Mouse (Mus musculus) heart, postnatal 0 days (tissue): ENCODE data around the gene Anapc7. TPM values are rescaled to one million over a fixed set of nuclear protein-coding genes. Genes with fewer than 3 reads are reported as not detected.

ENCODE experiments used
- ATAC-seq: fragments of 200-750 bp; cut with Nextera tagmentation; 2 replicates; pipeline ENCODE4 v1.8.0; 2017; ENCODE audit warnings: low read depth, moderate number of reproducible peaks, moderate library complexity; ENCODE audit not compliant: insufficient read depth
- DNase-seq: peaks from one replicate; pipeline ENCODE4 v3.0.0-alpha.2; 2016; ENCODE audit warnings: low spot score
- H3K27ac ChIP-seq: fragments of 300-500 bp; sonication (generic); 2 replicates; pipeline ENCODE4 v1.5.1; 2014; ENCODE audit warnings: low read depth, mild to moderate bottlenecking
- H3K27me3 ChIP-seq: fragments of 300-500 bp; sonication (generic); 2 replicates; pipeline ENCODE4 v1.6.1; 2014; ENCODE audit warnings: low read length, mixed read lengths; ENCODE audit not compliant: control insufficient read depth, insufficient read depth
- H3K36me3 ChIP-seq: fragments of 300-500 bp; sonication (generic); replicated peaks from 2 replicates; pipeline ENCODE4 v1.6.1; 2014; ENCODE audit warnings: low read length, mixed read lengths; ENCODE audit not compliant: control insufficient read depth, insufficient read depth
- H3K4me1 ChIP-seq: fragments of 300-500 bp; sonication (generic); 2 replicates; pipeline ENCODE4 v1.6.1; 2014; ENCODE audit warnings: antibody characterized with exemption; ENCODE audit not compliant: control insufficient read depth, insufficient read depth
- H3K4me2 ChIP-seq: fragments of 300-500 bp; sonication (generic); 2 replicates; pipeline ENCODE4 v1.6.1; 2014; ENCODE audit warnings: low read depth, mild to moderate bottlenecking, low read length, moderate library complexity
- H3K4me3 ChIP-seq: fragments of 300-500 bp; sonication (generic); 2 replicates; pipeline ENCODE4 v1.5.1; 2014; ENCODE audit warnings: low read depth, low read length
- H3K9ac ChIP-seq: fragments of 300-500 bp; sonication (generic); replicated peaks from 2 replicates; pipeline ENCODE4 v1.6.1; 2014; ENCODE audit warnings: low read depth, low read length, mixed read lengths
- H3K9me3 ChIP-seq: fragments of 300-500 bp; sonication (generic); replicated peaks from 2 replicates; pipeline ENCODE4 v1.6.1; 2016; ENCODE audit warnings: low read length; ENCODE audit not compliant: control insufficient read depth
- CTCF ChIP-seq: IDR thresholded peaks from 2 replicates; pipeline ENCODE4 v1.5.1; 2016; ENCODE audit warnings: antibody characterized with exemption, control low read depth, low read depth
- EP300 ChIP-seq: IDR thresholded peaks from 2 replicates; pipeline ENCODE4 v1.6.1; 2016; ENCODE audit warnings: antibody characterized with exemption, low read depth
- WGBS: fragments of 180-500 bp; shearing (Covaris S2); extraction: QIAGEN DNeasy Blood & Tissue Kit; methylation state at CpG from one replicate; pipeline ENCODE4 v1.1.7; 2014; 5-methylcytosine and 5-hydroxymethylcytosine counted together
- polyA plus RNA-seq: library from polyadenylated mRNA; unstranded; fragments of >200 nt; fragmentation: Nextera tagmentation; extraction: Ambion mirVana; gene quantifications from 2 replicates; pipeline ENCODE4 v1.2.1, GENCODE M21; 2015
- total RNA-seq: library from RNA; depleted of rRNA; stranded (reverse); fragments of >200 nt; gene quantifications from 2 replicates; pipeline ENCODE4 v1.2.3, GENCODE M21; 2014; ENCODE audit warnings: low replicate concordance

Anapc7 gene
- total and polyA plus RNA-seq, 2 experiments from 2014 or later: 30.1 to 36.9 TPM

- no peaks in the 10 kb centered on the region for H3K27me3 ChIP-seq
- H3K4me2 ChIP-seq: no peak overlapping the region
- DNase-seq (no peak), ATAC-seq (peak; percentile 25)
- peaks cover 46% of the 10 kb centered on the region for H3K36me3 ChIP-seq
- H3K4me3 ChIP-seq: no peak overlapping the region
- TF ChIP-seq EP300: no peak
- no peak for TF ChIP-seq CTCF
- WGBS: 54% methylated on average over 5 of the region's 5 CpGs
- H3K4me1 ChIP-seq: no peaks in the 10 kb centered on the region
- no peak overlapping the region for H3K9ac ChIP-seq
- no peaks in the 10 kb centered on the region for H3K9me3 ChIP-seq
- H3K27ac ChIP-seq: peak overlapping the region; percentile 77
Measured at GRCm38 (mm10) chr5:122451324-122451723, 29.8 kb downstream of the Anapc7 start.

- H3K9ac ChIP-seq: no peak overlapping the region
- no peak for TF ChIP-seq CTCF
- no peak for TF ChIP-seq EP300
- no peak overlapping the region for H3K4me3 ChIP-seq
- peak overlapping the region; percentile 77 for H3K27ac ChIP-seq
- H3K36me3 ChIP-seq: peaks cover 54% of the 10 kb centered on the region
- H3K9me3 ChIP-seq: no peaks in the 10 kb centered on the region
- WGBS: 65% methylated on average over 7 of the region's 7 CpGs
- DNase-seq (no peak), ATAC-seq (peak; percentile 15; the same call in 1 of the 2 replicates)
- H3K4me2 ChIP-seq: no peak overlapping the region
- H3K4me1 ChIP-seq: no peaks in the 10 kb centered on the region
- no peaks in the 10 kb centered on the region for H3K27me3 ChIP-seq
Measured at GRCm38 (mm10) chr5:122452194-122452593, 30.7 kb downstream of the Anapc7 start.

- DNase-seq (no peak), ATAC-seq (no peak)
- Histone ChIP-seq H3K27me3 (no peaks in the 10 kb centered on the region), H3K4me2 (no peak overlapping the region), H3K4me1 (no peaks in the 10 kb centered on the region), H3K9me3 (no peaks in the 10 kb centered on the region), H3K36me3 (peaks cover 64% of the 10 kb centered on the region), H3K27ac (peak overlapping the region; percentile 77), H3K4me3 (no peak overlapping the region), H3K9ac (no peak overlapping the region)
- TF ChIP-seq CTCF (no peak), EP300 (no peak; the same call in 1 of the 2 replicates)
- WGBS: 47% methylated on average over 6 of the region's 6 CpGs
Measured at GRCm38 (mm10) chr5:122453188-122453587, 31.7 kb downstream of the Anapc7 start.

- peaks cover 76% of the 10 kb centered on the region for H3K36me3 ChIP-seq
- ATAC-seq (no peak), DNase-seq (no peak)
- no peak overlapping the region for H3K4me3 ChIP-seq
- H3K4me1 ChIP-seq: no peaks in the 10 kb centered on the region
- no peak overlapping the region for H3K9ac ChIP-seq
- TF ChIP-seq CTCF (no peak), EP300 (no peak; the same call in 1 of the 2 replicates)
- no peak overlapping the region for H3K4me2 ChIP-seq
- H3K9me3 ChIP-seq: no peaks in the 10 kb centered on the region
- peak overlapping the region; percentile 28 for H3K27ac ChIP-seq
- 78% methylated on average over 4 of the region's 4 CpGs for WGBS
- no peaks in the 10 kb centered on the region for H3K27me3 ChIP-seq
Measured at GRCm38 (mm10) chr5:122454442-122454841, 32.9 kb downstream of the Anapc7 start.

- Histone ChIP-seq H3K4me3 (no peak overlapping the region), H3K9me3 (no peaks in the 10 kb centered on the region), H3K4me1 (no peaks in the 10 kb centered on the region), H3K9ac (no peak overlapping the region), H3K27ac (peak overlapping the region; percentile 28), H3K4me2 (no peak overlapping the region), H3K27me3 (no peaks in the 10 kb centered on the region), H3K36me3 (peaks cover 81% of the 10 kb centered on the region)
- no peak for ATAC-seq
- DNase-seq: no peak
- TF ChIP-seq EP300: no peak
- no peak for TF ChIP-seq CTCF
- 81% methylated on average over 3 of the region's 3 CpGs for WGBS
Measured at GRCm38 (mm10) chr5:122454883-122455282, 33.4 kb downstream of the Anapc7 start.

GRCm38 (mm10) chr5:122455584-122455983, 34.1 kb downstream of the Anapc7 start:
- no peak overlapping the region for H3K4me3 ChIP-seq
- no peaks in the 10 kb centered on the region for H3K4me1 ChIP-seq
- 73% methylated on average over 3 of the region's 3 CpGs for WGBS
- H3K9ac ChIP-seq: no peak overlapping the region
- DNase-seq: no peak
- peak overlapping the region; percentile 28; the same call in 1 of the 2 replicates for H3K27ac ChIP-seq
- H3K36me3 ChIP-seq: peaks cover 88% of the 10 kb centered on the region
- ATAC-seq: no peak
- TF ChIP-seq CTCF (no peak), EP300 (0 out of 2 replicates have a peak, but pooled peaks have one; percentile 27)
- H3K27me3 ChIP-seq: no peaks in the 10 kb centered on the region
- H3K9me3 ChIP-seq: no peaks in the 10 kb centered on the region
- no peak overlapping the region for H3K4me2 ChIP-seq
